Mouse (Mus musculus): ENCODE results near the gene Zfp790.

Gene Zfp790

GRCm38 (mm10) chr7:29815910-29816429, at the start of gene Zfp790:
Gene Zfp790 (plus strand): TSS chr7:29816114.
- peak; percentile 86 to 90 for DNase-seq

- peak; percentile 87 to 92 for DNase-seq
Observed at GRCm38 (mm10) chr7:29767058-29767686, 48.7 kb upstream of the Zfp790 start.

GRCm38 (mm10) chr7:29768090-29768900, 47.6 kb upstream of the Zfp790 start, which contains the start of gene Zfp84:
Gene Zfp84 (plus strand): TSS chr7:29768552.
- DNase-seq, result peak; percentile 83 to 90

GRCm38 (mm10) chr7:29768980-29769379, 46.9 kb upstream of the Zfp790 start:
- no peak for DNase-seq

GRCm38 (mm10) chr7:29773503-29773902, 42.4 kb upstream of the Zfp790 start:
- no peak for DNase-seq

GRCm38 (mm10) chr7:29774371-29774770, 41.5 kb upstream of the Zfp790 start:
- DNase-seq, result no peak

GRCm38 (mm10) chr7:29776568-29776967, 39.3 kb upstream of the Zfp790 start:
- no peak for DNase-seq

- DNase-seq, result no peak
Observed at GRCm38 (mm10) chr7:29777372-29777771, 38.5 kb upstream of the Zfp790 start.

- peak; percentile 91 to 93 for DNase-seq
Observed at GRCm38 (mm10) chr7:29783871-29784551, 31.9 kb upstream of the Zfp790 start, which contains the start of gene Zfp30. Gene Zfp30 (plus strand): TSS chr7:29783998.

- no peak for DNase-seq
Observed at GRCm38 (mm10) chr7:29785023-29785422, 30.9 kb upstream of the Zfp790 start.

GRCm38 (mm10) chr7:29785888-29786287, 30.0 kb upstream of the Zfp790 start:
- DNase-seq, result peak; percentile 25 to 39

GRCm38 (mm10) chr7:29792906-29793305, 23.0 kb upstream of the Zfp790 start:
- DNase-seq, result no peak

- no peak for DNase-seq
Observed at GRCm38 (mm10) chr7:29807046-29807445, 8.9 kb upstream of the Zfp790 start.

- no peak for DNase-seq
Observed at GRCm38 (mm10) chr7:29812244-29812643, 3.7 kb upstream of the Zfp790 start.

- no peak for DNase-seq
Observed at GRCm38 (mm10) chr7:29814381-29814780, 1.5 kb upstream of the Zfp790 start.

- peak in 1 of 2 experiments; percentile 22 for DNase-seq
Observed at GRCm38 (mm10) chr7:29815061-29815784, 691 bp upstream of the Zfp790 start.

GRCm38 (mm10) chr7:29818619-29819254, 2.8 kb downstream of the Zfp790 start:
- DNase-seq, result peak; percentile 78 to 85

GRCm38 (mm10) chr7:29828001-29828400, 12.1 kb downstream of the Zfp790 start:
- peak in 1 of 2 experiments; percentile 12 for DNase-seq

- no peak for DNase-seq
Observed at GRCm38 (mm10) chr7:29829804-29830203, 13.9 kb downstream of the Zfp790 start.

GRCm38 (mm10) chr7:29836816-29837215, 20.9 kb downstream of the Zfp790 start:
- DNase-seq, result no peak

- DNase-seq, result no peak
Observed at GRCm38 (mm10) chr7:29839256-29839655, 23.3 kb downstream of the Zfp790 start.

GRCm38 (mm10) chr7:29842105-29842504, 26.2 kb downstream of the Zfp790 start:
- no peak for DNase-seq

All from cerebellum, postnatal 14 days (tissue).